Mouse (Mus musculus): ENCODE data around the gene Serpinb6a.

The Serpinb6a gene

GRCm38 (mm10) chr13:33905176-33905954, 97.2 kb downstream of the Serpinb6a start, which contains the start of gene Serpinb6c:
TSS of gene Serpinb6c (minus strand) at chr13:33905708.
- DNase-seq, result no peak

- no peak for DNase-seq
Measured at GRCm38 (mm10) chr13:33903290-33903689, 99.3 kb downstream of the Serpinb6a start.

- peak; percentile 6 for DNase-seq
Measured at GRCm38 (mm10) chr13:33894207-33894606, 108.4 kb downstream of the Serpinb6a start.
